Mouse (Mus musculus) testis, adult 2 months (tissue): ENCODE measurements around the gene Tbc1d1.

Experiments
- CTCF ChIP-seq: fragments of 200-500 bp; IDR thresholded peaks from 2 replicates; pipeline ENCODE4 v1.5.1; 2012; ENCODE audit warnings: low read depth, mild to moderate bottlenecking, inconsistent platforms, low read length, moderate library complexity; ENCODE audit not compliant: control insufficient read depth, insufficient read depth, insufficient replicate concordance
- POLR2A ChIP-seq: fragments of 200-500 bp; IDR thresholded peaks from 2 replicates; pipeline ENCODE4 v1.6.1; 2012; ENCODE audit warnings: low read depth, mild to moderate bottlenecking, inconsistent platforms, low read length, moderate library complexity; ENCODE audit not compliant: control insufficient read depth

DNA sequence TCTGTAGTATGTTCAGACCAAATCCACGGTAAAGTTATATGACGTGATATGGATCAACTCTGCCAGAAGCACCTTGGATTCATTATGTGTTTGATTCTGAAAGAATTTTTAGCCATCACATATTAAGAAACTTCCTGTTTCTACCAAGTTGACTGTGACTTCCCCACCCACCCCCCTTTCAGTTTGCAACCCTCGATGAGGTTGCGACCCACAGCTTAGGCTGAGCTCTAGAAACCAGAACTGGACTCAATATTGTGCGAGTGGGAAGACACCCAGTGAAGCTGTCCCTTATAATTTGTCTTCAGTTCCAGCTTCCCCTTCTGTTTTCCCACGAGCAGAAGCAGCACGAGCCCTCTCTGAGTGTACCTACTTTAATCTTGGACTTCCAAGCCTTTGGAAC is 55.2 kb downstream of the Tbc1d1 start:
- TF ChIP-seq CTCF = no peak
- TF ChIP-seq POLR2A = no peak
